Mouse (Mus musculus) G1E-ER4 (cell line): Measurements from ENCODE around the gene Gsk3b. TPM values are rescaled to one million over a fixed set of nuclear protein-coding genes. Genes with fewer than 3 reads are reported as not detected.

Source experiments
- GATA1 ChIP-seq: IDR thresholded peaks from one replicate; pipeline ENCODE4 v1.8.0; 2012; ENCODE audit warnings: low read length, inconsistent platforms
- polyA plus RNA-seq: library from polyadenylated mRNA; stranded (reverse); fragments of >175 nt; gene quantifications from 2 replicates; pipeline ENCODE4 v1.2.3, GENCODE M21; 2012

Gsk3b gene
- polyA plus RNA-seq, 1 experiment: 12.7 TPM

DNA sequence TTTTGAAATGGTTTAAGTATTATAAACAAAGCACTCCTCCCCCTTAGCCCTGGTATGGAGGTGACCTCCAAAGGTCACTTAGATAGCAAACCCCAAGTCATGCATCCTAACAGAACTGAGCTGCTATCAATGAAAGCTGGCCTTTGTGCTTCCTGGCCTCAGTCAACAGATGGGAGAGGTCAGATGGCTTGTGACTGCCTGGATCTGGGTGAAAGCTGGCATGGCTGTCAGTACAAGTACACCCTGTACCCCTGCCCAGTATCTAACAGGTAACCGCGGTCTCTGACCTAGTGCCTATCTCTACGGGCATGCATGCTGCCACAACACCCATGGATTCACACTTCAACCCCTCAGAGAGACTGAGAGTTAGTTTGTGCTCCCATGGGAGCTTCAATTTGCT, 199.0 kb downstream of the Gsk3b start:
- TF ChIP-seq GATA1: no peak

DNA sequence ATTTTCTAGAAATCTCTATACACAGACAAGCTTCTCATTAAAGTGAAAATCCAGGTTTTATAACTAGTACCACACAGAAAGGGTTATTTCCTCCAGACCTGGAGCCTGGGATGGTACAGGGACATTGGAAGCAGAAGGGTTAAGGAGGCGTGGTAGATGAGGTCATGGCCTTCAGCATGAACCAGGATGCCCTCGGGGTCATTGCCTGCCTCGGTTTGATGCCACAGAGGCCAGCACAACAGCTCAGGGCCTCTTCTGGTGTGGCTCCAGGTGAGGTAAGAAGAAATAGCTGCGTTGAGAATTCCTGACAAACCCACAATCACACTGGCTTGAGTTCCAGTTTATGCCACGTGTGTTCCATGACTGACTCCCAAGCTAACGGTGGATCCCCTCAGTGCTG, 200.1 kb downstream of the Gsk3b start:
- no peak for TF ChIP-seq GATA1

DNA sequence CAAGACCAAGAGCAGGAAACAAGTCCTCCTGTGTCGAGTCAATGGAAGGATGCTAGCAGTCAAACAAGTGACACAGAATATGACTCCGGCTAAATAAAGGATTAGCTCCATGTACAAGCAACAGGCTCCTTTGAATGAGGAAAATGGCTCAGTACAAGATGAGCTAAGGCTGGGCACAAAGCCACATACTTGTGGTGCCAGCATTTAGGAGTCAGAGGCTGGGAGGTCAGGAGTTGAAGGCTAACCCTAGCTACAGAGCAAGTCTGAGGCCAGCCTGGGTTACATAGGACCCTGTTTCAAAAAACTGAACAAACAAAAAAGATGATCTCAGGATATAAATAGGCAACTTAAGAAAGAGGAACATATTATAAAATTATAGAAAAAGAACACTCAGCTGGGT, 201.3 kb downstream of the Gsk3b start:
- TF ChIP-seq GATA1: no peak

DNA sequence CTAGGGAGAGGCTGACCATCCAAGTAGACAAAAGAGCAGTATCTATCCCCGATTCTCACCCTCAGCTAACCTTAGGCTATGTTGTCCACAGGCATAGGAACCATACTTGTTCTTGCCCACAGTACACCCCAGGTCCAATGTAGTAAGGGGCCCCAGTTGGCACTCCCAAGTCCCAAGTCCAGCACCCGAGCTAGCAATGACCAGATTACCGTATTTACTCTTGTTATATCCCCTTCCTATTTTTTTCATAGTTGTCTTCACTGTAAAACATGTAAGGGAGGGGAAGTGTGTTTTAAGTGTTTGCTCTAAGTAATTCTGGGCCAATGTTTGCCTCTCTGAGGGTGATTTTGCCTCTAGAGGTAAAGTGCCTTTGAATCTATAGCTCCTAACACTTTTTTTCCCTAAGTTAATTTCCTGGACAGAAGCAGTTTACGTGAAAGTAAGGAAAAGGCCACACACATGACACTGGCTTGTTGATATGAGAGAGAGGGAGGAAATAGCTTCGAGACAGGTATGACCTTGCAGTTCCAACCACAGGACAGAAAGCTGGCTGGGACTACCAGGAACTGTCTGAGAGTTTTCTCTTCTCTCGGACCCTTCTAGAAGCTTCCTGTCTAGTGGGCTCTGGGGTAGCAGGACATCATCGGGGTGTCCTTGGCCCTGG, 206.0 kb downstream of the Gsk3b start, which contains the start of gene Nr1i2:
Gene Nr1i2 (minus strand): TSS at position 140 of the 664 bp plus-strand sequence.
- no peak for TF ChIP-seq GATA1

DNA sequence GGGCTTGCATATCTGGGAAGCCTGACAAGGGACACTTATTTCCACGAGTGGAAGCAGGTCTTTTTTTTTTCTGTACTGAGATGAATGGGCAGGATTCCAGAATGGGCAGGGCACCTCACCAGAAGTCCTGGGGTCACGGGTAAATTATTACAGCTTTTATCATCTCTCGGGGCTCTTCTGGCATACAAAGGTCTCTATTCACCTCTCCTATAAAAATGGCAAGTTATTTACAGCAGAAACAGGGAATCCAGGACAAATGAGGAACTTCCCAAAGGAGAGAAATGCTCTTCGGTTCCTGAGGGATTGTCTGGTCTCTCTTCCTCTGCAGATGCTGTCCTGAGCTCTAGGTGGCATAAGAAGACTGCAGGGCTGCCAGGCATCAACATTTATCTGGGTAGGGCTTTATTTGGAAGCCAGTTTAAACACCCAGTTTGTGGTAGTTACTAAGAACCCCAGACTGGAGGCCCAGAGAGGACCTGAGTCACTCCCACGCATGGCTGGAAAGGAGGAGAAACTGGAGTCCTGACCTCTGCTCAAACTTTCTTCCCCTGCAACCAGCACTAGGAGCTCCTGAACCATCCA, 206.6 kb downstream of the Gsk3b start:
- TF ChIP-seq GATA1: no peak

Other genes with a start within 250 kb of the Gsk3b start
- not detected in 2 replicates for gene Gm36028, start 227.9 kb upstream of the Gsk3b start, polyA plus RNA-seq
- 3.9 and 4.1 TPM in 2 replicates for gene Lrrc58, start 220.6 kb upstream of the Gsk3b start, polyA plus RNA-seq
- 0.02 and 0.03 TPM in 2 replicates for gene Gpr156, start 172.5 kb upstream of the Gsk3b start, polyA plus RNA-seq
- not detected in 2 replicates for gene Nr1i2, start 205.8 kb downstream of the Gsk3b start, polyA plus RNA-seq